Mouse (Mus musculus): ENCODE measurements around the gene Kif26b.

Gene Kif26b

DNA sequence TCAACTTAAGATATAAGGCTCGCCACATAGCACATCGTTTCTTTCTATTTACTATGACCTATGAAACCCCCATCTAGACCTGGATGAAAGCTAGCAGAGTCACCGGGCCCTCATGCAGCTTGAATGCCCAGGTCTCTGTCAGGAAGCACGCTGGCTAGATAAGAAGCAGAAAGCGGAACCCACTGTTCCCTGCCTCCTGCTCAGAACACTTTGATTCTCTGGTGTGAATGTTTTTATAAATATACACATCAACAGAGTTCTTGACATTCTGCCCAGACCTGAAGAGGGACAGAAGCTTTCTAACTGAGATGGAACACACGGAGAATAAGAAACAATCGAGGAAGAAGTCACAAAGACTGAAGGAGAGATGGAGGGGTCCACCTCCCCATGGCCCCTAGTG, 311.4 kb downstream of the Kif26b start:
- no peak for DNase-seq (ENCODE audit: low read depth, low spot score)

DNA sequence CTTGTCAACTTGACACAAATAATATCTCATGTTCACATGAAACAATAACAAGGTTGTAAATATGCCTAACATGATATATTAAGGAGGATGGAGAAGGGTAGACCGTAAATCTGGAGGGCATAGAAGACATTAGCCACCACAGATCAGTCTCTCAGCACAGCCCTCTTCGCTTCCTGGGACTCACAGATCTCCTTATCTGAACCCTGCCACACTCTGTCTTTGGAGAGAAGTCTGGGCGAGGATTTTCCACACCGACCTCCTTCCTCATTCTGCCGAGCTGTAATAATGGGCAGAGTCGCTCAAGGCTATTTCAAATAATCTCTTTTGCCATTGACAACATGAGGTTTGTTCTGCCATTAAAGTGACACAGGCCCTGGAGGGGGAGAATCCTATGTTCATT, 315.9 kb downstream of the Kif26b start:
- no peak for DNase-seq (ENCODE audit: low read depth, low spot score)

DNA sequence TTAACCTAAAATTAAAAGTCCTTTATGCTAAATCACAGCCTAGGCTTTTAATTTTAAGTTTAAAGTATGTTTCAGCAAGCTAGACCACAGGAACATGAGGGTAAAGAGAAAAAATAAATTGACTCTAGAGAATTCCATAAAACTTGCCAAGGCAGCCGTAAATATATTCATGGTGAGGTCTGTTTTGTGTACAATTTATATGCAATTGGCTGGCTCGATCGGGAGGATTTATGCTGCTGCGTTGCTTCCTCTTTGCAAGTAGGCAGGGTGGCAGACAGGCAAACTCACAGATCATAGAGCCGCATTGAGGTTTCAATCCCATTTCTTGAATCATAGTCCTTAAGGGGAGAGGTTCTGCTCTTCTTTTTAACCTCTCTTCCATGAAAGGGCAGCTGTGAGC, 318.6 kb downstream of the Kif26b start:
- no peak for DNase-seq (ENCODE audit: low read depth, low spot score)

DNA sequence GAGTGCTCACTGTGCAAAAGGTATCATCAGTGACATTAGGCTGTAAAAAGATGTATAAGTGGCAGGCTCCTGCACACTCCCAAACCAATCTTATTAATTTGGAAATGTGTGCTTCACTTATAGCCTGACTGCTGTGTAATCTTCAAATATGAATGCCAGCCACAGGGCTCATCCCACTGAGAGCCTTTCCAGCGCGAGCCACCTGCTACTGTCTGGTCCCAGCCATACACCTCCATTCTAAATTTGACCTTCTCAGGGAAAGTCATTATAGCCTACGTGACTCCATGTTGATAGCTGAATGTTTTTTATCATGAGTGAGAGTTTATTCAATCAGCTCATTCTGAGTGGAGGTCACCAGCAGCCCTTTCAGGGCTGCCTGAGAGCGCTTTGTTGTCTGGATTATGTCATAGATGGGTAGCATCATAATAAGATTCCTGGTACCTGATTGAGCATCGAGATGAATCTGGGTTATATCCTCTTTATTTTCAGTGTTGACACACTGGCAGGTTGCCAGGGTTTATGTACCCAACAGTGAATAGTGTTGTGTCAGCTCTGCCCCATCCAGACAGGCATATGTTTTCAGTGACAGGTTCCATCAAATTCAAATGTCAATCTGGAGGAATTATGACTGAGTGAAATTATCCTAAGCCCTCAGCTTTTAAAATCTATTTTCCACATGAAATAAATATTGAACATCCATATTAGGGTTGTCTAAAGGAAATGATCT, 319.6 kb downstream of the Kif26b start:
- no peak for DNase-seq (ENCODE audit: low read depth, low spot score)

DNA sequence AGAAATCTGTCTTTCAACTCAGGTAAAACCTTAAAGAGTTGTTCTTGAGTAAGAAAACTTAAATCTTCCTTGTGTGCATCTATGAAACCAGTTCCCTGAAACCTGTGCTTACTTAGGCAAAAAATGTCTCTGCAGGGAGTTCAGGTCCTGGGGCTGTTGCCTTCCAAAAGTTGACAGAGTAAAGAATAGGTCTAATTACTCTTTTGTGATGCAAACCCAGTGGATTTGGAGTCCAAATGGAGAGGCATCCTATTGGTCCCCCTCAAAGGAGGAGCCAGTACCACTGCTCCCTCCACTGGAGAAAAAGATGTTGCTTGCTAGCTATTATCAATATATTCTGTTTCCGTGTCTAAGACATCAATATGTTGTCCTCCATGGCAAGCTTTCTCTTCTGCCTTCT, 321.6 kb downstream of the Kif26b start:
- no peak for DNase-seq (ENCODE audit: low read depth, low spot score)

DNA sequence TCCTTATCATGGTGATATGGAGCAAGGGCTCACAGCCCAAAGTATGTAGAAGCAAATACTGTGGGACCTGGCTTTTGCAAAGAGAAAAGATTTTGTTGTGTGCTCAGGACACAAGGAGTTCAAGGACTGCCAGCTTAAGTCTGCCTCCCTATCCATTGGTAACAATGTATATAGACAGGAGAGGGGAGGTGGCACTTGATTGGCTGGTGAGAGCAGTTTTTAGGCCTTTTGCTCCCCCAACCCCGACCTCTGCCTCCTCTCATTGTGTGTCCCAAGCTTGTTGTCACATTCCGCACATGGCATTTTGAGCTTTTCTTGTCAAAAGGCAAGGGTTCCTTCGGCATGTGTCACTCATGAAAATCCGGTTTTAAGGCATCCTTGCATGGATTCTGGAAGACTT, 326.0 kb downstream of the Kif26b start:
- DNase-seq (ENCODE audit: low read depth, low spot score): no peak

DNA sequence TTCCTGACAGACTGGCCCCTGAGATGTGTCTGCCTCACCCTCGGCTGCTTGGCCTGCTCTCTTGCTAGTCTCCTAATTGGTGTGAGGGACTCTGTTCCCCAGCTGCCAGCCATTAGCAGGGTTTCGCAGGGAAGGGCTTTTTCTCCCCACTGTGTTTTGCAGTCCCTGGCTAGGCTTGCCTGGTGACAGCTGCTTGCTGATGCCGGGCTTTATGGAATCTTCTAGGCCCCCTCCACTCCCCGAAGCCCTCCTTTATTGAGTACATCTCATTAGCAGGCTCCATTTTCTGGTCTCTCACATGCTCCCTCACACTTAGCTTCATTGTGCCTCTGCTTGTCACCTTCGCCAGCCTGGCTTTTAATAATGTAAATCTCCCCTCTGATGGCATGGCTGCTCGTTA, 327.0 kb downstream of the Kif26b start:
- no peak for DNase-seq (ENCODE audit: low read depth, low spot score)

DNA sequence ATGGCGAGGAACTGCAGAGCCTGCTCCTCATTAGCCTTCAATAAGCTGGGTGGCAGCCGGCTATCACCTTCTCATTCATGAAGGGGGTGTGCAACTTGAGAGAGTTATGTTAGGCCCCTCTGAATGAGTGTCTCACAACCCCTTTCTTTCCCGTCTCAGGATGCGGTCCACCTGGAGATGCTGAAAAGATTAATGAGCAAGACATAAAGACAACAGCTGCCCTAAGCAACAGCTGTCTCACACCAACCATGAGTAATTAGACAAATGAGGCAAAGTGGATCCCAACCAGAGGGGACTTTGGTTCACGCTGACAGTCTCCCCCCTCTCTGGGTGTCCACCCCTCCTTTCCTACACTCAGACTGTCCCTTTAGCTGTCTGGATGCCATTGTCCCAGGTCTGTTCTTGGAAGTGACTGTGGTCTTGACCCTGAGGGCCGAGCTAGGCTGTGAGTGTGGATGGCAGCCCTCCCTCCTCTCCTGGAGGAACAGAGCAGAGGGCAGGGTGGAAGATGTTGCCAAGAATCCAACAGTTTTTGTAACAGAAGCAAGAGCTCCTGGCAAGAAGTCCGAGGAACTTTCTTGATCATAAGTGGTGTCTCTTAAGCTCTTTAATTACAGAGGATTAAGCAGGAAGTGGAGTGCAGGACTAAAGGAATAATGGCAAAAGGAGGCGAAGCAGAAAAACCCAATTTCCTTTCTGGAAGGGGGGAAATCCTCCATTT, 331.9 kb downstream of the Kif26b start:
- DNase-seq (ENCODE audit: low read depth, low spot score): no peak

DNA sequence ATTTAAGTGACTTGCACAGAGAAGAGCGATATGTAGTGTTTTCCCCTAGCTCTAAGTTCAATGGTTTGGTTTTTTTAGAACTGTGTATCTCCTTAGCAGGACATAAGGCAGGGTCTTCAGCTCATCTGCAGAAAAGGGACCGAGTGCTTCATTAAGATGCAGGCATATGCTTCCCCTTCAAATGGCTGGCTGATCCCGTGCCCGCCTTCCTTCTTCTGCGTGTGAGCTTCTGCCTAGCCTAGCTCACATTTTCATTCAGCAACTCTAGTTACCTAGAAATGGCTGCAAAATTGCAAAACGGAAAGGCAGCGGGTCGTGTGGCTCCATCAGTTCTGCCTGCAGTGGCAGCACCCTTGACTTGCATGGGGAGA, 332.5 kb downstream of the Kif26b start:
- no peak for DNase-seq (ENCODE audit: low read depth, low spot score)

DNA sequence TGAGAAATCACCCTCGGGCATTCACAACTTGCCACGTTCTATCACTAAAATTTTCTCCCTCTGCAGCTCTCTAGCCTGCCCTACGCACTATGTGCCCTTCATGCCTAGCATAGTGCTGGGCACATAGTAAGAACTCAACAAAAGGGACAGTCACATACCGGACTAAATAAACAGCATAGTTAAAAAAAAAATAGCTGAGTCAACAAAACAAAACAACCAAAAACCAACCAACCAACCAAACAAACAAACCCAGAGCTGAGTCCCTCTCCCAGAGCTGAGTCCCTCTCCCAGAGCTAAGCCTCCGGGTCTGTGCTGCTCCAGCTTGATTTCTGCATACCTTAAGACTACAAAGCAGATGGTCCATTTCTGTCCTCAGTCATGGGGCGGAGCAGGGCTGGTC, 334.8 kb downstream of the Kif26b start:
- no peak for DNase-seq (ENCODE audit: low read depth, low spot score)

DNA sequence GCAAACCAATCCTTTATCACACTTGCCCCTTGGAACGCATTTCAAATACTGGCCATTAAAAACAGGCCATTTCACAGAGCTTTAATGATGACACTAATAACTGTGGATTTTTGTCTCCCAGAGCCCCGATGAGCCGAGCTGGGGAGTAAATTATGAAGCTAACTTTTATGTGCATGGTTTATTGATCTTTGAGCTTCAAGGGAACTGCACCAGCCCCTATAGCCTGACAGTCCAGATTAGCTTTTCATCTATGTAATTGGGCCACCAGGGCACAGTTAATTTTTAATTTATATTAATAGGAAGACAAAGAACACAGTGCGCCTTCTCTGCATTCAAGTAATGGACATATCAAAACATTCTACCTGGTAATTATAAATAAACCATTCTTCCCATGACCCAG, 335.4 kb downstream of the Kif26b start:
- no peak for DNase-seq (ENCODE audit: low read depth, low spot score)

DNA sequence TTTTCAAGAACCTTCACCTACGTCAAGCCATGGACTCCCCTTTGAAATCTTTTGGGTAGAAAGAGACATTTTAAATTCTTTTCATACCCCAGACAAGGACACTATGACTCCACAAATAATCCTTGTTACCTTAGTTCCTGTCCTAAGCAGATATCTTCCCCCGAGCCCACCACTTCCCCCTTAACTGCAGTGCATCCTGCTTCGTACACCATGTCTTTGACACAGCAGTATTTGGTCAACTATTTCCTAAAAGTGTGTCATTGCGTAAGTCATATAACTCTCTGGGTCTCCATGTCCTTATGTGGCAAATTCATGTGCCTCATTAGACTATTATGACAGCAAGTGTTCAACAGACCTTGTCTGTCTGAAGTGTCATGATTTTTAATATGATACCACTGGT, 337.8 kb downstream of the Kif26b start:
- no peak for DNase-seq (ENCODE audit: low read depth, low spot score)

DNA sequence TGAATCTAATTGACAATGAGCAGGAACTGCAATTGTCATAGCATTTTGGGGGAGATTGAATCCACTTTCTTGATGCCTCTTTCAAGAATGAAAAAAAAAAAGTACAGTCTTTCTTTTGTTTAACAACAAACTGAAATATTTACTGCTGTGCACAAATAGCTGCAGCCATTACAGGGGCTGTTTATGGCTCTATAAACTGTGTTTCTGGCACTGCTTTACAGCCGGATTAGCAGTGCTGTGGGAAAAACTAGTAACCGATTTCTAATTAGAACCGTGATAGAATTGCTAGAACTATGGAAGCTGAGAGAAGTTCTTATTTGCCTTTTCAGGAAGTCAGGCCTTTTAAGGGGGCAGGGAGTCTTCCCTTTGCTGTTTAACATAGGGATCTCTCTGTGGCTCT, 342.1 kb downstream of the Kif26b start:
- DNase-seq (ENCODE audit: low read depth, low spot score): no peak

DNA sequence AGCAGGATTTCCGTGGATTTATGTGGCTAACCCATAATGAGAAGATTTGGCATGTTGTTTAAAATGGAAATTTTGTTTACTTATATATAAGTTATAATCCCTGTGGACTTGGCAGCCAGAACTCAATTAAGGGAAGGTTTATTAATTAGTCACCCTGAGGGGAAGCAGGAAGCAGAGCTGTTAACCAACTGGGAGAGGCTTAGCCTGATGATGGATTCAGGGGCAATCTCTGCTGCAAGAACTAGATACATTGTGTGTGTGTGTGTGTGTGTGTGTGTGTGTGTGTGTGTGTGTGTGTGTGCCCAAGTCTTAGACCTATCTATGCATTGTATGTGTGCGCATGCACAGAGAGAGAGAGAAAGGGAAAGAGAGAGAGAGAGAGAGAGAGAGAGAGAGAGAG, 348.0 kb downstream of the Kif26b start:
- DNase-seq (ENCODE audit: low read depth, low spot score): no peak

DNA sequence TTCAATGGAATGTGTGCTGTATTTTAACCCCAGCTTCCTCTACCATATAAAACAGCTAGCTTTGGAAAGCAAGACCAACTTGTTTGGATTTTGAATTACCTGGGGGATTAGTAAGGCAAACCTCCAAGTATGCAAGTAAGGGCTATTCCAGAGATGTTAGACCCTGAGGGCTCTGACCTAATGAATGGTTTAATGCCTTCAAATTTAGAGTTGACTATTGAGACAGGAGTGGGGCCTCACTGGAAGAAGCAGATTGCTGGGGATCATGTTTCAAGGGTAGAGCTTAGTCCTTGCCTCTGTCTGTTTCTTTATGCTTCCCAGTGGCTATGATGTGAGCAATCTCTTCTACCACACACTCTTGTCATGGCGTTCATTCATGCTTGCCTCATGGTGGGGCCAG, 349.8 kb downstream of the Kif26b start:
- DNase-seq (ENCODE audit: low read depth, low spot score): no peak

DNA sequence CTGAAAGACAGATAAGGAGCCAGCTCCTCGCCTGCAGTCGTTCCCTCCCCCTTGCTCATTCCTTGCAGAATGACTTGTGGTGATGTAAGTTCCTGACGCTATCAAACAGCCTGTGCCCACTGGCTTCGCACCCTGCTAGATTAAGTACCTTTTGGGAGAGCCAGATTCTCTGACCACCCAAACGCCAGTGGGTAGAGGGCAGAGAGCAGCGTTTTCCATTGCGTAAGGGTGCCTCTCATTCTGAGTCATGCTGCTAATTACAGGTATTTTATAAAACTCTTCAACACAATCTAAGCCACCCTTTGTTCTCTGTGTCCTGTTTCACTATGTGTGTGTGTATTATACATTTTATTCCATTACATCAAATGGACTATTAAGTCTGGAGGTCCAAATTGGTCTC, 352.0 kb downstream of the Kif26b start:
- DNase-seq (ENCODE audit: low read depth, low spot score): no peak

DNA sequence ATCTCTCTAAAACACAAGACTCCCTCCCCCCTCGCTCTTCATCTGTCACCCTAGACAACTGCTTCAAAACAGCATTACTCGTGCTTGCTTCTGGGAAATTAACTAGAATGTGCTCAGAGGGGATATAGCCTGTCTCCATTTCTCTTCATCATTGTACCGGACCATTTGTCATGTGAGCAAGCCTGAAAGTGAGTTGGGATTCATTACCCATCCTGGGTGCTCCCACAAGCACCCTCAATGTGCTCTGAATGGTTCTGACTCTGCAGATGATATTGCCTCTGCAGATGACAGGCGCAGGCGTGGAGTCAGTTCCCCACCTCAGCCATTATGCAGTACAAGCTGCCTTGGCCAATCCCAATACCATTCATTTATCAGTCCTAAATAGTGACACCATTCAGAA, 357.7 kb downstream of the Kif26b start:
- DNase-seq (ENCODE audit: low read depth, low spot score): no peak

DNA sequence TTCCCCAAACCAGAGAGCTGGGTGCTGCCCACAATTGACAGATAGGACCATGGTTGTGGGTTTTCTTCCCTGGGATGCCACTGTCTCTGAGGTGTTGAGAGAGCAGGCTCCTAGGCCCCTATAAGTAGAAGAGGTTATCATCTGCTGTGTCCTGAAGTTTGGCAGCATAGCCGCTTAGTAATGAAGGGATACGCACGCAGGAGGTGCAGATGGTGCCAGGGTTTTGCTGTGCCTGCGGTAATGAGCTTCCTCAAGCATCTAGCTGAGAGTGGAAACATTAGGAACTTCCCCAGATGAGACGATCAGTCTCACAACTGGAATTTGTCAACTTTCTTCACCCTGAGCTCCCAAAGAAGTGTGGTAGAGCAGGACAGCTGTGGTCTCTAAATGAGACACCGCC, 363.5 kb downstream of the Kif26b start:
- no peak for DNase-seq (ENCODE audit: low read depth, low spot score)

DNA sequence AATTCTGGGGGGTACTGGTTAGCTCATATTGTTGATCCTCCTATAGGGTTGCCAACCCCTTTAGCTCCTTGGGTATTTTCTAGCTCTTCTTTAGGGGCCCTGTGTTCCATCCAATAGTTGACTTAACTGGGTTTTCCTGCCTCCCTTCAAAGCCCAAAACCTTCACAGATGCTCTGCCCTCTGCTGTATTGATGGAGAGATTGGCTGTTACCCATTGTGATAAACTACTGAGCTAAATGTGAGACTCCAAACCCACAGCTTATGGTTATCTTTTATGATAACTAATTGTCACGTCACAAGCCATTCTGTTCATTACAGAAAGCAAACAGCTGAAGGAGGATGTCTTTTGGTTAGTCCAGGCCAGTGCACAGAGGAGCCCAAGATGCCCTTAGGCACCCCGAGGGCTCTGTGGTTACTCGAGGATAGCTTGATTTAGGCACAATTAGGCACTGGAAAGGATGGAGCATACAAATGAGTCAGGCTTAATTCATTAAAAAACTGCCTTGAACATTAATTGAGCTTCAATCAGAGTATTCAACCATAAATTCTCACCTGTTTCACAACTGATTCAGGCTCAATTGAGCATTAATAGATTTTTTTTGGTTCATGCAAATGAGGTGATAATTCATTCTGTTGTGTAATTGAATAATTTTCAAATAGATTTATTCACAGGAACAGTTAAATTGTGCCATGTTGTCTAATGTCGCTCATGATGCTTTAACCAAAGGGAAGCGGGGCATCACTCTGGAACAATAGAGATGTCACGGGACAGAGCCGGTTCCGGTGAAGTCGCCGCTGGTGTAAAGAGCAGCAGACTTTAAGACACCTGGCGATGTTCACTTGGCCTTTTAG, 364.5 kb downstream of the Kif26b start:
- DNase-seq (ENCODE audit: low read depth, low spot score): no peak

DNA sequence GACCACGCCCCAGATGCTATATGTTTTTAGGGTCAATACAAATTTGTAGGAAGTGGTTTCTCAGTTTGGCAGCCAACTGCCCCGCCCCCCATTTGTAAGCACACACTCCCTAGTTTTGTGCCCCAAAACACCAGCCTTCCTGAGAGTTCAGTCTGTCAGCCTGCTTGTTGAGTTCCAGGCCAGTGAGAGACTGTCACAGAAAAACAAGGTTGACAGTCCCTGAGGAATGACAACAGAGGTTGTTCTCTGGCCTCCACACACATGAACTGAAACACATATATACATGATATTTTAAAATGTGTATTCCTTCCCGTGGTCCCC, 365.1 kb downstream of the Kif26b start:
- DNase-seq (ENCODE audit: low read depth, low spot score): no peak

DNA sequence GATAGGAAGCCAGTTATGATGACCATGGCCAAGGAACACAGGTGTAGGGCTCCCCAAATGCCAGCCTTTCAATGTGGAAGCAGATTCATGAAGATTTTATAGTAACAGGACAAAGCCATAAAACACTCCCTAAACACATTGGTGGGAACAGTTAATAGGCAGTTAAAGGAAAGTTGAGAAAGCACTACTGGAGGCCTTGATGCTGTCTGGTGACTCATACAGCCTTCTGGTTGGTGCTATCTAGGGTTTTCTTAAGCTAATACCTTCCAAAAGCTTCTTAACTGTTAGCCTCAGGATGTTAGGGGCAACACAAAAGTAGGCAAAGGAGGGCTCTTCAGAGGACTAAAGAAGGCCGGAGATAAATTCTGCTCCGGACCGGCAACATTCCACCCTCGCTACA, 366.7 kb downstream of the Kif26b start:
- DNase-seq (ENCODE audit: low read depth, low spot score): no peak

DNA sequence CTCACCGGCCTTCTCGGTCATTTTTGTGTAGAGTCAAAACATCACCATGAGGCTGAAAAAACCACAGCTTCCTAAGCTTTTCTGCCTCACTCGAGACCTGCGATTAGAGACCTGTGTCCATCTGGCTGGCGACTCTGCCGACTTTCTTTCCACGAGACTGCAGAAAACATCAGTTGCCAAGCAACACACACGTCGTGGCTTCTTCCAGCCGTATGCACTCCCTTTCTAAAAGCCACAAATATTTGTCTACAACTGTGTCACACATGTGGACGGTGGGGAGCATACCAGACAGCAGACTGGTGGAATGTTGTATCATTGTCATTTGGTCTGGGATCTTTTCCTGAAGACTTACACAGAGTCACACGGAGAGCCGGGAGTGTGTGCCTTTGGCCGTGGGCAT, 382.0 kb downstream of the Kif26b start:
- DNase-seq (ENCODE audit: low read depth, low spot score): no peak
